Mouse (Mus musculus) hindbrain, postnatal 0 days (tissue): ENCODE results near the gene Rrp1b. TPM values are rescaled to one million over a fixed set of nuclear protein-coding genes. Genes with fewer than 3 reads are reported as not detected.
"Not testable (repeated sequence)": the region's sequence is repeated elsewhere in the genome, so short reads cannot be mapped to it uniquely, and the experiment has no call there.

Source experiments
- ATAC-seq: fragments of 200-750 bp; cut with Nextera tagmentation; 2 replicates; pipeline ENCODE4 v1.8.0; 2017; ENCODE audit warnings: mild to moderate bottlenecking, moderate TSS enrichment, moderate library complexity
- DNase-seq: peaks from one replicate; pipeline ENCODE4 v3.0.0-alpha.2; 2015; ENCODE audit warnings: low spot score
- H3K27ac ChIP-seq: fragments of 300-500 bp; sonication (generic); 2 replicates; pipeline ENCODE4 v1.5.1; 2014; ENCODE audit warnings: mild to moderate bottlenecking
- H3K27me3 ChIP-seq: fragments of 300-500 bp; sonication (generic); 2 replicates; pipeline ENCODE4 v1.6.1; 2014; ENCODE audit warnings: low read length, mixed read lengths; ENCODE audit not compliant: insufficient read depth
- H3K36me3 ChIP-seq: fragments of 300-500 bp; sonication (generic); 2 replicates; pipeline ENCODE4 v1.6.1; 2014; ENCODE audit warnings: low read length, mixed read lengths; ENCODE audit not compliant: insufficient read depth
- H3K4me1 ChIP-seq: fragments of 300-500 bp; sonication (generic); 2 replicates; pipeline ENCODE4 v1.6.1; 2014; ENCODE audit warnings: antibody characterized with exemption, low read length, mixed read lengths; ENCODE audit not compliant: insufficient read depth
- H3K4me2 ChIP-seq: fragments of 300-500 bp; sonication (generic); 2 replicates; pipeline ENCODE4 v1.6.1; 2014; ENCODE audit warnings: low read depth, mild to moderate bottlenecking, low read length, moderate library complexity, mixed read lengths
- H3K4me3 ChIP-seq: fragments of 300-500 bp; sonication (generic); 2 replicates; pipeline ENCODE4 v1.5.1; 2014; ENCODE audit warnings: low read length
- H3K9ac ChIP-seq: fragments of 300-500 bp; sonication (generic); replicated peaks from 2 replicates; pipeline ENCODE4 v1.6.1; 2014; ENCODE audit warnings: mild to moderate bottlenecking, low read length, moderate library complexity, mixed read lengths
- H3K9me3 ChIP-seq: fragments of 300-500 bp; sonication (generic); 2 replicates; pipeline ENCODE4 v1.6.1; 2016; ENCODE audit warnings: low read length, mixed read lengths
- CTCF ChIP-seq: IDR thresholded peaks from 2 replicates; pipeline ENCODE4 v1.5.1; 2016; ENCODE audit warnings: antibody characterized with exemption, control low read depth, low read depth
- WGBS: fragments of 180-500 bp; shearing (Covaris S2); extraction: QIAGEN DNeasy Blood & Tissue Kit; methylation state at CpG from one replicate; pipeline ENCODE4 v1.1.7; 2014; 5-methylcytosine and 5-hydroxymethylcytosine counted together
- polyA plus RNA-seq: library from polyadenylated mRNA; unstranded; fragments of >200 nt; fragmentation: Nextera tagmentation; extraction: Ambion mirVana; gene quantifications from 2 replicates; pipeline ENCODE4 v1.2.1, GENCODE M21; 2015
- total RNA-seq: library from RNA; depleted of rRNA; stranded (reverse); fragments of >200 nt; gene quantifications from 2 replicates; pipeline ENCODE4 v1.2.3, GENCODE M21; 2014

The Rrp1b gene
- total and polyA plus RNA-seq, 2 experiments from 2014 or later, result 30.0 to 32.5 TPM

- no peak overlapping the region for H3K4me2 ChIP-seq
- TF ChIP-seq CTCF, result peak; percentile 40
- no peaks in the 10 kb centered on the region for H3K27me3 ChIP-seq
- DNase-seq (no peak), ATAC-seq (no peak)
- no peak overlapping the region for H3K27ac ChIP-seq
- whole genome bisulfite sequencing, result 85% methylated on average over 5 of the region's 5 CpGs
- no peak overlapping the region for H3K9ac ChIP-seq
- no peaks in the 10 kb centered on the region for H3K9me3 ChIP-seq
- H3K4me3 ChIP-seq, result no peak overlapping the region
- no peaks in the 10 kb centered on the region for H3K36me3 ChIP-seq
- peaks cover 9% of the 10 kb centered on the region; the same call in 1 of the 2 replicates for H3K4me1 ChIP-seq
Observed at GRCm38 (mm10) chr17:32092895-32093294, 57.0 kb downstream of the Rrp1b start.

GRCm38 (mm10) chr17:32097676-32098075 is 61.8 kb downstream of the Rrp1b start:
- H3K9me3 ChIP-seq, result no peaks in the 10 kb centered on the region
- no peak for TF ChIP-seq CTCF
- no peak overlapping the region for H3K9ac ChIP-seq
- H3K4me3 ChIP-seq, result no peak overlapping the region
- H3K27ac ChIP-seq, result no peak overlapping the region
- WGBS, result 78% methylated on average over 1 of the region's 1 CpGs
- no peak overlapping the region for H3K4me2 ChIP-seq
- DNase-seq (no peak), ATAC-seq (no peak)
- no peaks in the 10 kb centered on the region for H3K36me3 ChIP-seq
- peaks cover 9% of the 10 kb centered on the region for H3K4me1 ChIP-seq
- H3K27me3 ChIP-seq, result no peaks in the 10 kb centered on the region

- H3K27ac ChIP-seq, H3K27me3 ChIP-seq, H3K4me3 ChIP-seq, H3K9me3 ChIP-seq, H3K36me3 ChIP-seq, ATAC-seq, H3K4me1 ChIP-seq, H3K9ac ChIP-seq, DNase-seq, H3K4me2 ChIP-seq: not testable (repeated sequence)
- WGBS, result 89% methylated on average over 6 of the region's 6 CpGs
Observed at GRCm38 (mm10) chr17:32098905-32099304, 63.0 kb downstream of the Rrp1b start.

- Histone ChIP-seq H3K27ac (no peak overlapping the region), H3K9ac (peak overlapping the region; percentile 58), H3K4me3 (peak overlapping the region; percentile 43), H3K36me3 (no peaks in the 10 kb centered on the region), H3K27me3 (no peaks in the 10 kb centered on the region), H3K4me2 (peak overlapping the region; percentile 81), H3K9me3 (no peaks in the 10 kb centered on the region), H3K4me1 (peaks cover 9% of the 10 kb centered on the region)
- DNase-seq, result no peak
- 27% methylated on average over 8 of the region's 8 CpGs for WGBS
- ATAC-seq, result peak; percentile 41; the same call in 1 of the 2 replicates
- TF ChIP-seq CTCF, result no peak
Observed at GRCm38 (mm10) chr17:32099574-32099942, 63.7 kb downstream of the Rrp1b start.

GRCm38 (mm10) chr17:32099943-32100586 is 64.2 kb downstream of the Rrp1b start:
- Histone ChIP-seq H3K4me1 (peaks cover 9% of the 10 kb centered on the region), H3K4me2 (peak overlapping the region; percentile 81), H3K9ac (peak overlapping the region; percentile 58), H3K9me3 (no peaks in the 10 kb centered on the region), H3K4me3 (peak overlapping the region; percentile 43), H3K36me3 (no peaks in the 10 kb centered on the region), H3K27me3 (no peaks in the 10 kb centered on the region), H3K27ac (no peak overlapping the region)
- ATAC-seq (peak; percentile 83), DNase-seq (peak; percentile 78)
- WGBS, result 1% methylated on average over 44 of the region's 44 CpGs
- TF ChIP-seq CTCF, result peak; percentile 18; the same call in 1 of the 2 replicates

- WGBS, result 24% methylated on average over 4 of the region's 4 CpGs
Observed at GRCm38 (mm10) chr17:32103054-32103453, 67.2 kb downstream of the Rrp1b start.

GRCm38 (mm10) chr17:32106358-32106757 is 70.5 kb downstream of the Rrp1b start:
- no peaks in the 10 kb centered on the region for H3K4me1 ChIP-seq
- H3K4me3 ChIP-seq, result no peak overlapping the region
- TF ChIP-seq CTCF, result no peak
- no peak overlapping the region for H3K27ac ChIP-seq
- H3K9ac ChIP-seq, result no peak overlapping the region
- WGBS, result 80% methylated on average over 2 of the region's 2 CpGs
- H3K4me2 ChIP-seq, result no peak overlapping the region
- no peaks in the 10 kb centered on the region for H3K9me3 ChIP-seq
- H3K27me3 ChIP-seq, result no peaks in the 10 kb centered on the region
- DNase-seq, result no peak
- no peaks in the 10 kb centered on the region for H3K36me3 ChIP-seq
- ATAC-seq, result no peak

More at GRCm38 (mm10) chr17:32103054-32103453, 67.2 kb downstream of the Rrp1b start:
- Histone ChIP-seq H3K4me1 (peaks cover 9% of the 10 kb centered on the region), H3K27ac (no peak overlapping the region), H3K27me3 (no peaks in the 10 kb centered on the region), H3K4me3 (no peak overlapping the region), H3K9me3 (no peaks in the 10 kb centered on the region), H3K9ac (no peak overlapping the region), H3K36me3 (no peaks in the 10 kb centered on the region), H3K4me2 (no peak overlapping the region)
- DNase-seq, result peak; percentile 23
- TF ChIP-seq CTCF, result peak; percentile 41
- ATAC-seq, result no peak
